Mouse (Mus musculus): ENCODE results near the gene Pml.

The Pml gene

DNA sequence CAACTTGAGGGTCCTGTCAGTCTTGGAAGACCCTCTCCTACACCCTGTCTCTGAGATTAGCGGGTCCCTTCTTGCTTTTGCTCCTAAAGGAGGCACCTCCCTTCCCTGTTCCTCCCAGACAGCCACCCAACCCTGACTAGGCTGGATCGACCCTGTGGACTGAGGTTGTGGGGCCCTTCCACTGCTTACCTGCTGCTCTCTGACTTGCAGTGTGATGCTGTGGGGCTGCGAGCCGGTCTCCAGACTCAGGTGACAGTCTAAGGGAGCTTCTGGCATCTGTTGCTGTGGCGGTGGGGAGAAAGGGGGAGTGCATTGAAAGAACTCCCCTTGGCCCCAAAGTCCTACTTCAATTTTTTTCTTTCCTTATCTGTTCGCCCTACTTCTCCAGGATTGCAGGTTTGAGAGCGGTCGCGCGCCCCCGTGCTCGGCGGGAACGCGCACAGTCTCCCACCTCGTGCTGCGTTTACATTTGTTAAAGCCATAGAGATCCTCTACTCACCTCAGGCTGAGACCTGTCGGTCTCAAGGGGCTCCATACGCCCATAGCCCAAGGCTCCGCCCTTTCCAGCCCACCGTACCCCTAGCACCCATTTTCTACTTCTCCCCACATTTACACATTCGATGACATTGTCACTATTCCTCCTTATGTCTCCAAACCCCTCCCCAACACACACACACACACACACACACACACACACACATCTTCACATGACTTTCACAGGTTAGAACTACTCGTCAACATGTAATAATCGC, 48.3 kb downstream of the Pml start:
- DNase-seq, result peak; percentile 51

DNA sequence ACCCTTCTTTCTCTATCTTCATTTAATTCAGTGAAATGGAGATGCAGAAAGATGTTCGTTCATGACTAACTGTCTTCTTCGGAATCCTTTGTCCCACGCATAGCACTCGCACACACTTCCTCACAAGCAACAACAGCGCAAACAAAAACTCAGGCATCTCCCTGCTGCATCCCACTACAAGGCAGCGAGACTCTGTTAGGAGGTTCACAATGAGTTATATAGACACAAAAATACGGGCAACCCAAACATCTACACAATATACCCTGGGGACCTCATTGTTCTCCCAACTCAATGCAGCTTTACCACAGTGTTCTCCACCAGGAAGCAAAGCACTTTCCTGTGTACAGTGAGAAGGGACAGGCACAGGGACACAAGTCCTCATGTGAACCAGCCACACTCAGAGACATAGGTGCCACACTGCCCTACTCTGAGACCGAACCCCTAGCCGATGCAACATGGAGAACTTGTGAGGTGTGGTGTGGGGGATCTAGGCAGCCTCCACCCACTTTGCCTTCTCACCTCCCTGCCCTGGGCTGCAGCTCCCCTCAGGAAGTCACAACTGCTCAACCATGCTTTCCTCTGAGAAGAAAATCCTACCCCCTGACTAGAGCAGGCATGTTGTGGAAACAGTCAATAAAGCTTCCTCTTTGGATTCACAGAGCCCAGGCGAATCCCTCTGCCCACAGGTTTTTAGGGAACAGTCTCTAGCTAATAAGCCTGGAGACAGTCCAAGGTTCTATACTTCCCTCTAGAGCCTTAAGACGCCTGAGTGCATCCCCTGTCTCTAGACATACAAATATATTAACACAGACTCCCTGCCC, 49.1 kb downstream of the Pml start:
- DNase-seq, result no peak

DNA sequence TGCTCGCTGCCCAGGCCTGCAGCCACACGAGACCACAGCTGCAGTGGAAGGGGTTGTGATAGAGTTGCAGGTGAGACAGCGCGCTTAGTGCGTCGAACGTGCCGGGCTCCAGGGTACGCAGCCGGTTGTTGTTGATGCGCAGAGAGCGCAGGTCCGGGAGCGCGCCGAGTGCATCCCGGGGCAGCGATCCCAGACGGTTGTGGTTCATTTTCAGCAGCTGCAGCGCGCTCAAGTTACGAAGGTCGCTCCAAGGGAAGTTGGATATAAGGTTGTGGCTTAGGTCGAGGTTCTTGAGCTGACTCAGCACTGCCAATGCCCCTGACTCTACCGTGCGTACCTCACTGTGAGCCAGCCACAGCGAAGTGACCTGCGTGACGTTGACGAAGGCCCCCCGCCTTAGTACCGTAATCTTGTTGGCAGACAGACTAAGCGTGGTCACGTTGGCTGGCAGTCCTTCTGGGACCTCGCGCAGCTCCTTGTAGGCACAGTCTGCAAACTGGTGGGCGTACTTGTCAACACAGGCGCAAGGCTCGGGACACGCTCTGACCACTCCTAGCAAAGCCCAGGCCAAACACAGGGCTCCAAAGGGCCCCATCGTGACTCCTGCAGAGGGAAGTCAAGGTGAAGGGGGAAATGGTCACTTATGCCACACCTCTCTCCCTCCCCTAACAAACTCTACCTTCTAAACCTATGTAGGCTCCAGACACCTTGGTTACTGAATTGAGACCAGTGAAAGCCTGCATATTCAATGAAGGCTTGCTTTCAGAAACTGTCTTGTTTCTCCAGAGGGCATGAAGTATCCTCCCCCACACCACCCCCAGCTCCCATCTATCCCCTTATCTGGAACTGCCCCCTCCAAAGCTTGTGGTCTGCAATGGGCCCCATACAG, 50.0 kb downstream of the Pml start:
- no peak for DNase-seq

DNA sequence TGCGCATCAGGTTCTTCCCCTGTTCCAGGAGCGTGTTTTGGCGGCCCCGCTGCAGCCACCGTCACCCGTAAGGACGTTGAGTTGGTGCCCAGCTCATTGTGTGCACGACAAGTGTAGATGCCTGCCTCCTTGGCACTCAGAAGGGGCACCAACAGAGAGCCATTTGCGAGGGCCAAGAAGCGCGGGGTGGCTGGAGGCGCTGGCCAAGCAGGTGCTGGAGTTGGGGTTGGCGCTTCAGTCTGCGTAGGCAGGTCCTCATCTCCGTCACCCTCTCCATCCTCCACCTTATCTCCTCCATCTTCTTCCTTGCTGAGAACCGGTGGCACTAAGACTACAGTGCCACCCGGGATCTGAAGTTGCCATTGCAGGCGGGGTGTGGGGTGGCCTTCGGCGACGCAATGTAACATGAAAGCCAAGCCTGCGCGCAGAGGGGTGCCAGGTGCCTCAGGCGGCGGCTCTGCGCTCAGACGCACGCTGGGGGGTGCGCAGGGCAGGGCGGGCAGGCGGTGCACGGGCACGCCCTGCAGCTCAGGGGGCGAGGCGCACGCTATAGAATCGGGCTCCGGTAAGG, 50.7 kb downstream of the Pml start:
- DNase-seq, result peak; percentile 44

DNA sequence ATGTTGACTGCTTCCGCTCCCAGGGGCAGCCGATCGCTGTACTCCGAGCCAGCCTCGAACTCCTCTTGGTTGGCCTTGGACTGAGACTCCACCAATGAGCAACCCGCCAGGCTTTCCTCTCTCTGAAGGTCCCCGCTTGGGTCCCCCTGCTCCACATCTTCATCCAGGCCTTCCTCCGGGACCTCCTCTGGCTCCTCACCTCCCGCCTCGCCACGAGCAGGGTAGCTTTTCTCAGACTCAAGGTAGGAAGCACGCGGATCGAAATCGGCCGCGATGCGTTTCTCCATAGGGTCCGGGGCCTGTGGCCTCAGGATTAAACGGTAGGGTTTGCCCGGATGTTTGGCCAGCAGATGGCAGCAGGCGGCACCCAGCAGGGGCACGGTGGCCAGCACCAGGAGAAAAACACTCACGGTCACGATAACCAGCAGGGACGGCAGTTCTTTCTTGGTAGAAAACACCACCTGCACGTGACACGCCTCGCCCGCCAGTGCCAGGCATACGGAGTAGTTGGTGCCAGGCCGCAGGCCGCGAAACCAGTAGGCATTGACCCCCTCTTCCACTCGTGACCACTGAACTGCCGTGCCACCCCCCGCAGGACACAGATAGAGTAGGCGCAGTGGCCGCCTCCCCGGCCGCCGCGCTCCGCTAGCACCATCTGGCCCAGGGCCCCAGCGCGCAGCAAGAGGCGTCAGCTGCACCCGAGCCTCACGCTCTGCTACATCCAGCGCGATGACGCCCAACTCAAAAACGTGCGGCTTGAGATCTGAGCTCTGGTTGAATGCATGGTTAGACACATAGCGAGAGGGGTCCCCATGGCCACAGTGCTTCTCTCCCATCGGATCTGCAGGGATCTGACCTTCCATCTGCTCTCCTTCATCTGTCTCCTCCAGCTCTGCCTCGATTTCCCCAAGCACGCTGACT, 51.5 kb downstream of the Pml start:
- peak; percentile 65 for DNase-seq

DNA sequence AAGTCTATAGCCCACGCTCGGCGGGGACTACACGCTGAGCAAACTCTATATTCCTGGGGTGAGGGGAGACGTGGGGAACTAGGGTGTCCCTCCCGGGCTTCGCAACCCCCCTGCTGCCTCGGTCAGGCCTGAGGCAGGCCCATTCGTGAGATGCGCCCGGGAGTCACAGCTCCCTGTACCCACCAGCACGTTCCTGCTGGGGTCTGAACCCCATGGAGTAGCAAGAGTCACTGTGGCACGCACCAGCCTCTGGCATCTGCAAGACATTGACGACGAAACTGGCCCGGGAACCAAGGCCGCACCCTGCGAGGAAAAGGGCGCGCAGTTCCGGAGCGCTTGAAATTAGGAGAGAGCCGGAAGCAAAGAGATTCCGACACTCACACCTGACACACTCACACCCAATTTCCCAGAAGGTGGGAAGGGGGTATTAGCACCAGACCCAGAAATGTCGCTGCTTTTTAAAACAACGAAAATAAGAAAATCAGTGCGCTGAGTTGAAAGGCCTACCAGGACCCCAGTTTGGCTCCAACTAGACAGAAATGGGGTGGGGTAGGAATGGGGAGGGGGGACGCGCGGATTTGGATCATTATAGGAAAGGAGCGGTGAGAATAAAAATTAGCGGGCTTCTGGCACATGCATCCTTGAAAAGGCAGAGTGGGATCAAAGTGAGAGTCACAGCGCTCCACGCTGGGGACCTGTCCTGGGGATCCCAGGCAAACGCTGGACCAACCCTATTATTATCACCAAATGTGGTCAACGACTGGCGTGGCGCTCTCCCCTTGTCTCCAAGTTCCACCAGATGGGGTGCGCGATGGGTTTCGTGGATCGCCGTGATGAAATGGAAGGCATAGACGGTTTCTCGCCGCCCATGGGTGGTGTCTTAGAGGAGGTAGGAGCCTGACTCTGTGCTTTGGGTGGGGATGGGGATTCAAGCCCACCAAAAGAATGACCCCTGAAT, 52.7 kb downstream of the Pml start:
- DNase-seq, result no peak

DNA sequence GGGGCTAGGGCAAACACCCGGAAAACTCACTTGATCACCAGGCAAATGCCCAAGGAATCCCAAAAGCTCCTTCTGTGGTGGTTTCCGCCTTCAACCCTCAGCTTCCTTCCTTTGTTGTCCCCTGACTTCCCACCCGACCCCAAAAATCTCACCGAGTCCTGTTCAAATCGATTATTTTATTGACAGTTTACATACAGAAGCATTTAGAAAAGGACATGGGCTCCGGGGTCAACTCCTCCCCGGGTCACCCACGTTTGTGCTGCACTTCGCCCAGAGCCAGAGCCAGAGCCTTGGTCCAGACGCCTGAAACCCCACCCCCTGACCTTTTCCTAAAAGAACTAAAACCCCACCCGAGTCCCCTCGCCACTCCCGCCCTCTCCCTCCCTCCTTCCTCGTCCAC, 53.4 kb downstream of the Pml start:
- no peak for DNase-seq

DNA sequence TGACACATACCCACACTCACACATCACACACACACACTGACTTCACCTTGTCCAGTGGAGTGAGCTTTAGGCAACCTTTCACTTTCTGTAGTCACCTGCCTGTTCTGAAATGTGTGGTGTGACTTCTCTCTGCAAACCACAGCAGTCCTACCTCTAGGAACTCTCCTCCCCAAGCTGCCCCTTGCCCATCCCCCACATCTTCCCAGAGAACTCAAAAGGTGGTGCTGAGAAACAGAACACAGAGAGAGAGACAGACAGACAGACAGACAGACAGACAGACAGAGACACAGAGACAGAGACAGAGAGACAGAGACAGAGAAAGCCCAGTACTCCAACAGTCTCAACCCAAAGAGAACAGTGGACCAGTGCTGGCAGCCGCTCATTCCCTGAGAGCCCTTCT, 53.9 kb downstream of the Pml start:
- no peak for DNase-seq

DNA sequence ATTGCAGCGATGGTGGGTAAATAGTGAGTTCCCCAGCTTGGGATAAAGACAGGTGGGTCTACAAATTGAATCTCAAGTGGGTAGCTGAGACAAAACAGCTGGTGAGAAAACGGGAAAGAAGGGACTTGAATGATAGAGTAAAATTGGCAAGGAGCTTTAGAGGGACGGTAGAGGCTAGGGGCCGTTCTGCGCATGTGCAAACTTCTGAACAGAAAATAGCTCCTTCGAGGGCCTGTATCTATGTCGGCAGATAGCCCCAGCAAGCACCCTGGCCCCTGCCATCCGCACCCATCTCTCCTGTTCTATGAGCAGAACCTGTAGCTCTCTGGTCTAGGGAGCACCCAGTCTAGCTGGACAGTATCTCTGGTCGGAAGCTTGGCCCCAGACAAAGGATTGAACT, 55.4 kb downstream of the Pml start:
- DNase-seq, result no peak

DNA sequence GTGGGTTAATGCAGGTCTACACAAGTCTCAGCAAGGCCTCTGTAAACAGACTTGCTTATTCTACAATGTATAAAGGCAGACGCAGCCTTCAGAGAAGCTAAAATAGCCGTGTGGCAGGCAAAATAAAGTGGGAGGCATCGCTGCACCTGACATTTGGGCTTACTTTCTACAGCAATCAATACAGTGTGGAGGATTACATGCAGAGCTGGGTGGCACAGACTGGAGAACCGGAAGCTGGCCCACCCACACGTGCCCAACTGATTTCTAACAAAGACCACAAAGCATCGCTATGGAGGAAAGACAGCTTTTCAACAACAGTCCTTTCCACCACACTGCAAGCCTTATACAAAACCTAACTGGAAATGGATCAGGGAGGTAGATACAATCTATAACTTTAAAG, 65.1 kb downstream of the Pml start:
- no peak for DNase-seq

DNA sequence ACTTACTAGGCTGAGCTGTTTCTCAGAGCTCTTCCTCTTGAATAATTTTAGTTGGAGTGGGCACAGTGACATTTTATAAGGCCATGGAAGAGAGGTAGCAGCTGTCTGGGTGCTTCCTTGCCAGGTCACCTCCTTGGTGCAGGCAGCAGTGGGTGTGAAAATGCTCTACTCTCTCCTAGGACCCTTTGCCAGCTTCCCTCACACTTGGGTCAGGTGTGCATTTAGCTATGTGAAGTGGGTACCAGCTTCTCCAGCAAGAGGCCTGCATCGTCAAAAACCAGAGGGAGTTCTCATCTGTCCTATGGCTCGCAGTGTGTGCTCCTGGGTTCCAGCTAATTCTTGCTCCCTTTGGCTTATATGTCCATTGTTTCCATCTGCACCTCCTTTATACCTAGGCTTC, 70.2 kb downstream of the Pml start:
- no peak for DNase-seq

DNA sequence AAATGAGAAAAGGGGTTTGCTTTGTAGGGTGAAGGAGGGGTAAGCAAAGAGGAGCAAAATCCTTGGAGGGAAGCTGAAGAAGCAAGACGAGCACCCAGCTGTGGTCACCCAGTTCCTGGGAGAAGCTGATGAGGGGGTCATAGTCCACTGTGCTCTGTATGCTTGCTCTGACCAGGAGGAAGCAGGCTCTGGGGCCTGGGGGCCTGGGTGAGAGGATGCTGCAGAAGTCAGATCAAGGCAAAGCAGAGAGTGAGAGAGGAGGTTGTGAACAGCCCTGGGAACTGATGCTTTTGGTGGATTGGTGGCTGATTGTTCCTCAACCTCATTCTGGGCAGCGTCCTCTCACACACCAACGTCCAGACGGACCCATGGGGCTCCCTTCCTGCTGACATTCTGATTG, 72.4 kb downstream of the Pml start:
- no peak for DNase-seq

DNA sequence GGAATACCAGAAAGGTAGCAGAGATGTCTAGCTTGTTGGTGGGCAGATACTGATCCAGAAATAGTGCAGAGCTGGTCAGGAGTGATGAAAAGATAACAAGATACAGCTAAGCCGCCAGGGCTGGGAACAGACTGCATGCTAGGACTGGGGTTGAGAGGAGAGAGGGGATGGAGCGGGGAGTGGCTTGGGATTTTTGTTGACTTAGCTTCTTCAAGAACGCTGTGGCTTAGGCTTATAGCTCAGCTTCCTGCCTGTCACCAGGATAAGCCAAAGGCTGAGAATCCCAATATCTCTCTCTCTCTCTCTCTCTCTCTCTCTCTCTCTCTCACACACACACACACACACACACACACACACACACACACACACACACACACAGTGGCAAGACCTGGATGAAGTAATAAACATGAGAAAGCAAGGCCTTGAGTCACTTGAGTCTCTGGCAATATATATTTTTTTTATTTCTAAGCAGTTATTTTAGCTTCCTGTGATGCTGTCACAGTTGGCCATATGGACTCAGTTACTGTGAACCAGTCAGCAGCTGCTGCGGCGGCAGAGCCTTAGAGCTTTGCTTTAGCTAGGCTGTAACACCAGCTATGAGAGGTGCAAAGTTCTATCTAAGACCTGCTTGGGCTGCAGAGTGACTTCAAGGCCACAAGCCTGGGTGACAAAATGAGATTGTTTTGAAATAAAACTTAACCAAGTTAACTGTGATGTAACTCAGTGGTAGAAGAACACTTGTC, 73.7 kb downstream of the Pml start:
- DNase-seq, result no peak

DNA sequence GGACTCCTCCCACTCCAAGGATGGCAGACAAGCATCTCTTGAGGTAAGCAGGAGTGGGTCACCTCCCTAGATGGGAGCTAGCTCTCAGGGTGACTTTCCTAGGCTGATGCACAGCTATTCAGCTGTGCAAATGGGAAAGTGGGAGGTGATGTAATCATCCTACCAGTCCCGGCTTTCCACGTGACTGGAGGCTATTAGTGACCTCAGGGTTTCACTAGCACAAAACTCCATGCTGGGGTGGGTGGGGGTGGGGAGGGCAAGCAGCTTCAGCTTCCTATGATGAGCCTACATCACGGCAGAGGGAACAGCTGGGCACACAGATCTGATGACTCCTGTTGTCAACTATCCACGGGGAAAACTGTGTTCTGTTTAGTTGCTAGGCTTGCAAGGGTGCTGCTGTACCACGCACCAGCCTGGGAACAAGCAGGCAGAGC, 74.8 kb downstream of the Pml start:
- DNase-seq, result no peak

DNA sequence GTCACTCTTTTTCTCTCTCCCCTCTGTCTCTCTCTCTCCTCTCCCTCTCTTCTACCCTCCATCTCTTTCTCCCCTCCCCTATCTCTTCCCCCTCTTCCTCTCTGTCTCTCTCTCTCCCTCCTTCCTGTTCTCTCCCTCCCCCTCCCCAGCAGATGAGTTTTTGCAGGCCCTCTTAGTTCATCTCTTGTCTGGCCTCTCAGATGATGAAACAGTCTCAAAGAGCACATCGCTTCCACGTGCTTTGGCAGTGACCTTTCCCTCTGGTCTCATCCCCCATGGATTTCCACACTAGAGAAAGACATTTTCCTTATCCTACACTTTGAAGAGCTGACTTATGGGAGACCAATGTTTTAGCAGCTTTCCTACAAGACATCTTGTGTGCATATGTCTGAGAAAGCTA, 76.7 kb downstream of the Pml start:
- no peak for DNase-seq

DNA sequence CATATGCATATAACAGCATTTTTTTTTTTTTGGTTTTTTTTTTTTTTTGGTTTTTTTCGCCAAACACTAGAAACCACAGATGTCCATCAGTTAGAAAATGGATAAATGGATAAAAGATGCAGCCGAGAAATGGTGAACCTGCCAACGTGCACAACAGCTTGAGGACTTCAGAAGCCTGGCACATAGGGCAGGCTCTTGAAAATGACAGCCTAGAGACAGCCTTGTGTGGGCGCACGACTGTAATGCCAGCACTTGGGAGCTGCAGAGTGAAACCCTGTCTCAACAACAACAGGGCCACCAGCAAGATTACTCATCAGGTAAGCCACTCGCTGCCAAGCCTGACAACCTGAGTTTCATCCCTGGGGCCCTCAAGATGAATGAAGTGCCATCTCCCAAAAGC, 80.2 kb downstream of the Pml start:
- DNase-seq, result no peak

DNA sequence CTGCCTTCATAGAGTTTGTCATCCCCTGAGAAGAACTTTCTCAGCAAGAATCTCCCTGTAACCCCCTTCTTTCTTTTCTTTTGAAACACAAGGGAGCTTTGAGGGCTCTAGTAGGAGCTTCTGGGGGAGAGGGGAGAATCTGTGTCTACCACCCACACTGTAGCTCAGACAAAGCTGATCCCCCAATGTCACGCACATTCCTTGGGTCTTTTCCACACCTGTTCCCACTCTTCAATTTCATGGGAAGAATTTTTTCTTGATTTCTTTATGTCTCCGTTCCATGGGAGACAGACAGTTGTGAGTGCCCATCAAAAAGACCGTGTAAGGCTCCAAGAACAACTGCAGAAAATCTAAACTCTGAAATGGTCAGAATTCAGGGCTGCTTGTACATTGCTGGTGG, 80.7 kb downstream of the Pml start:
- no peak for DNase-seq
